Mouse (Mus musculus): Measurements from ENCODE around the gene Pepd. TPM values are rescaled to one million over a fixed set of nuclear protein-coding genes. Genes with fewer than 3 reads are reported as not detected.
A peak's percentile ranks its signal among the peaks of the same experiment; 100 is the strongest.

The Pepd gene
- polyA plus RNA-seq, 1 experiment from 2014 or later: 76.1 TPM

GRCm38 (mm10) chr7:34991731-34992246 is 79.6 kb downstream of the Pepd start:
- H3K9me3 ChIP-seq: no peaks in the 10 kb centered on the region
- DNase-seq (ENCODE audit: low spot score): no peak
- H3K4me1 ChIP-seq (replicated peaks): peaks cover 18% of the 10 kb centered on the region
- peaks cover 6% of the 10 kb centered on the region for H3K36me3 ChIP-seq
- no peaks in the 10 kb centered on the region for H3K27me3 ChIP-seq (ENCODE audit: insufficient read depth, poor library complexity, severe bottlenecking)
- 91% methylated on average over 6 of the region's 6 CpGs for WGBS
- H3K27ac ChIP-seq: peak overlapping the region; percentile 50; the same call in 1 of the 2 replicates
- no peak overlapping the region for H3K4me3 ChIP-seq

GRCm38 (mm10) chr7:34992766-34993165 is 80.6 kb downstream of the Pepd start:
- Histone ChIP-seq H3K9me3 (no peaks in the 10 kb centered on the region), H3K27me3 (ENCODE audit: insufficient read depth, poor library complexity, severe bottlenecking) (no peaks in the 10 kb centered on the region), H3K36me3 (peaks cover 6% of the 10 kb centered on the region), H3K4me1 (replicated peaks) (peaks cover 21% of the 10 kb centered on the region), H3K4me3 (no peak overlapping the region), H3K27ac (no peak overlapping the region)
- DNase-seq (ENCODE audit: low spot score): no peak
- 91% methylated on average over 3 of the region's 3 CpGs for WGBS

GRCm38 (mm10) chr7:34995872-34996662 is 83.9 kb downstream of the Pepd start:
- Histone ChIP-seq H3K27ac (peak overlapping the region; percentile 1; the same call in 1 of the 2 replicates), H3K4me3 (no peak overlapping the region), H3K27me3 (ENCODE audit: insufficient read depth, poor library complexity, severe bottlenecking) (no peaks in the 10 kb centered on the region), H3K4me1 (replicated peaks) (peaks cover 38% of the 10 kb centered on the region), H3K36me3 (no peaks in the 10 kb centered on the region), H3K9me3 (no peaks in the 10 kb centered on the region)
- WGBS: 82% methylated on average over 7 of the region's 7 CpGs
- DNase-seq (ENCODE audit: low spot score): no peak

DNA sequence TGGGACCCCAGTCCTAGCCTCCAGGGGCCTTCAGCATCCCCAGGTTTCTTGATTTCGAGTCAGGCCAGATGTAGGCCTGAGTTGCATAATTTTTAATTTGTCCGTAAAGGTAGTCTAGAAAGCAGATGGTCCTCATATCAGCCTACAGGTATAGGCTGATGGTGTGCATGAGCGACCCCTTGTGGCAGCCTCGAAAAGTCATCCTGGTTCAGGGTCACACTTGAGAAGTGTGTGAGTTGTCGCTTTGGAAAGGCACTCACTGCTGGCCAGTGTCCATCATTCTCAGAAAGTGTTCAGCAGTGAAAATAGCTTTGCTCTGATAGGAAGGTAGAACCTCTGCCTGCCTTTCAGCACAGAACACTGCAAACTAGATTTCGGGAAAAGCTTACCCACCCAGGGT is 88.7 kb downstream of the Pepd start:
- no peaks in the 10 kb centered on the region for H3K36me3 ChIP-seq
- H3K9me3 ChIP-seq: no peaks in the 10 kb centered on the region
- H3K4me1 ChIP-seq (replicated peaks): peaks cover 52% of the 10 kb centered on the region
- no peaks in the 10 kb centered on the region for H3K27me3 ChIP-seq (ENCODE audit: insufficient read depth, poor library complexity, severe bottlenecking)
- WGBS: 41% methylated on average over 6 of the region's 6 CpGs
- H3K27ac ChIP-seq: no peak overlapping the region
- H3K4me3 ChIP-seq: no peak overlapping the region
- DNase-seq (ENCODE audit: low spot score): peak; percentile 53

- H3K27ac ChIP-seq: peak overlapping the region; percentile 46; the same call in 1 of the 2 replicates
- peaks cover 32% of the 10 kb centered on the region for H3K4me1 ChIP-seq (replicated peaks)
- WGBS: 85% methylated on average over 7 of the region's 7 CpGs
- no peak for DNase-seq (ENCODE audit: low spot score)
- no peaks in the 10 kb centered on the region for H3K9me3 ChIP-seq
- no peaks in the 10 kb centered on the region for H3K36me3 ChIP-seq
- no peaks in the 10 kb centered on the region for H3K27me3 ChIP-seq (ENCODE audit: insufficient read depth, poor library complexity, severe bottlenecking)
- no peak overlapping the region for H3K4me3 ChIP-seq
These were observed 91.1 kb downstream of the Pepd start for GRCm38 (mm10) chr7:35003171-35003737.

DNA sequence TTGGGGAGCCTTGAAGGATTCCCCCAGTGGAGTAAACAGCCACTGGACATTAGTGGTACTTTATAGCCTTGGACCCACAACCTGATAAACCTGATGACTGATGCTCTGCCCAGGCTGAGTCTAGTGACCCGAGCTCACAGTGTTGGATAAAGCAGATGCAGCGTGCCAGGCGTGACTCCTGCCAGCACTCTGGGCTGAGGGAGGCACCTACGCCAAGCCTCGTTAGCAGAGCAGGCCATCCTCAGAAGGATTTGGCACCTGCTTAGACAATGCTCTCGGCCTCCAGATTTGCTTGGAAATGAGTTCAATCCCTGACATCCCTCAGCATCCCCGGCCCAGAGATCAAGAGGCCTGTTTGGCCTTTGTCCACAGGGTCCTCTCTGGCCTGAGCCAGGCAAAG is 94.5 kb downstream of the Pepd start:
- no peaks in the 10 kb centered on the region for H3K36me3 ChIP-seq
- DNase-seq (ENCODE audit: low spot score): no peak
- peaks cover 26% of the 10 kb centered on the region for H3K4me1 ChIP-seq (replicated peaks)
- no peak overlapping the region for H3K27ac ChIP-seq
- H3K27me3 ChIP-seq (ENCODE audit: insufficient read depth, poor library complexity, severe bottlenecking): no peaks in the 10 kb centered on the region
- no peaks in the 10 kb centered on the region for H3K9me3 ChIP-seq
- WGBS: 91% methylated on average over 7 of the region's 7 CpGs
- no peak overlapping the region for H3K4me3 ChIP-seq

DNA sequence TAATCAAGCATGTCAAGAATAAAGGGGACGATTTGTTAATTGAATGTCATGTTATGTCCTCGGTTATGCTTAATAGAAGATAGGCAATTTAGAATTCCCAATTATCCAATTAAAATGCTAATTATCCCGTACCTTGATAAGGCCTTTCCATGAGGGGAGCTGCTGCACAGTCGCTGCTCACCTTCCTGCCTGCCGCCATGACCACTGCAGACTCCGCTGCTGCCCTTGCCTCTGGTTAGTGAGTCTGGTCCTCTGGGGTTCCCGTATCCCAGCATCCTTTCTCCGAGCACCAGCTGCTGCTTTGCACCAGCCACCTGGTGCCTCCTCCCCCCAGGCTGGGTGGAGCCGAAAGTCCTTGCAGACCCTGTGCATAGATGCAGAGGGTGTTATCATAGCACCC is 101.0 kb downstream of the Pepd start:
- no peak for DNase-seq (ENCODE audit: low spot score)
- 0 out of 2 replicates have a peak, but pooled peaks cover 10% of the 10 kb centered on the region for H3K4me1 ChIP-seq (replicated peaks)
- no peaks in the 10 kb centered on the region for H3K9me3 ChIP-seq
- no peaks in the 10 kb centered on the region for H3K36me3 ChIP-seq
- 73% methylated on average over 9 of the region's 9 CpGs for WGBS
- H3K27me3 ChIP-seq (ENCODE audit: insufficient read depth, poor library complexity, severe bottlenecking): no peaks in the 10 kb centered on the region
- H3K4me3 ChIP-seq: no peak overlapping the region
- 0 out of 2 replicates have a peak overlapping the region, but pooled peaks have one; percentile 16 for H3K27ac ChIP-seq

DNA sequence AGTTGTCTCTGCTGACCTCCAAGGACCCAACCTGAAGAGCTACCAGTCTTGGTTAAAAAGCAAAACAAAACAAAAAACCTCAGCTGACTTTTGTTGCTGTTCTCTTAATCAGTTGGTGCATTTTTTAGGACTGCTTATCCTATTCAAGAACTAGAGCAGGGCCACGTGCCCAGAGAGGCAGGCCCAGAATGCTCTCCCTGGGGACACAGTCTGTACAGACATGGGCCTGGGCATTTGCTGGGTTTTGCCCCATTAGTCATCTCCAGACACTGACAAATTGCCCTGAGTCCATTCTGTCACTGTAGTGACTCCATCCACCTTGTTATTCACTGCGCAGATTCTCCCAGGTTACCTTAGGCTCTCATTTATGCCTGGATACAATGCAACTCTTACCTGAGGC is 103.1 kb downstream of the Pepd start:
- DNase-seq (ENCODE audit: low spot score): no peak
- Histone ChIP-seq H3K27ac (no peak overlapping the region), H3K36me3 (no peaks in the 10 kb centered on the region), H3K4me1 (replicated peaks) (0 out of 2 replicates have a peak, but pooled peaks cover 10% of the 10 kb centered on the region), H3K4me3 (no peak overlapping the region), H3K9me3 (no peaks in the 10 kb centered on the region), H3K27me3 (ENCODE audit: insufficient read depth, poor library complexity, severe bottlenecking) (no peaks in the 10 kb centered on the region)
- WGBS: 76% methylated on average over 2 of the region's 2 CpGs

DNA sequence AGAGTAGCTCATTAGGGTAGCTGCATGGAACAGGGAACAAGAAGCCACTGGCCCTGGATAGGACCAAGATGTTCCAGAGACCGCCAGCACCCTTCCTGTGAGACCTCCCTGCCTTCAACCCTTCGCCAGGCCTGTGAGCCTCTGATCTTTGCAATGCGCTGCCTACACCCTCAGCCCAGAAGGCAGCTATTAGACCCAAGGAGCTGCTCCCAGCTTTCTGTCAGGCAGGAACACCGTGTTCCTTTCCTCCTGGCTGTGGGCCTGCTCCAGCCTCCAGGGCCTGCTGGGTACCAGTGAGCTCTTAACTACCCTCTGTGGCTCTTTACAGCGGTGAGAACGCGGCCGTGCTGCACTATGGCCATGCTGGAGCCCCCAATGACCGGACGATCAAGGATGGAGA is 109.2 kb downstream of the Pepd start:
- Histone ChIP-seq H3K4me3 (no peak overlapping the region), H3K4me1 (replicated peaks) (0 out of 2 replicates have a peak, but pooled peaks cover 3% of the 10 kb centered on the region), H3K9me3 (no peaks in the 10 kb centered on the region), H3K36me3 (peaks cover 5% of the 10 kb centered on the region; the same call in 1 of the 2 replicates), H3K27me3 (ENCODE audit: insufficient read depth, poor library complexity, severe bottlenecking) (no peaks in the 10 kb centered on the region), H3K27ac (no peak overlapping the region)
- 88% methylated on average over 10 of the region's 10 CpGs for WGBS
- DNase-seq (ENCODE audit: low spot score): no peak

DNA sequence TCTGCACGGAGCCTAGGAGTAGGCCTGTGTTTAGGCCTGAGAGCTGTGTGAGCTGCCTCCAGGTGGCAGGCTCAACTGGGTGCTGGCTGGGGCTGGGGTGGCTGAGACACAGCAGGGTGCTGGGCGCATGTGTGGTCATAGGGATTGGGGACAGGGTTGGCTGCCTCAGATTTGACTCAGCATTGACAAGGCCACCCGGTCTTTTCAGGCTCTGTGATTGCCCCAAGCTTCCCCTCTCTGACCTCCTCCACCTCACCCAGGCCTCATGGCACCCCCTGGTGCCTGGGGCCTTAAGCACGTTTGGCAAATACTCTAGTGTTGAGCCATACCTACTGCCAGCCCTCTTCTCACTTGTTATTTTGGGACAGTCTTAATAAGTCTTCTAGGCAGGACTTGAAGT is 111.1 kb downstream of the Pepd start:
- Histone ChIP-seq H3K36me3 (peaks cover 5% of the 10 kb centered on the region), H3K27me3 (ENCODE audit: insufficient read depth, poor library complexity, severe bottlenecking) (no peaks in the 10 kb centered on the region), H3K27ac (no peak overlapping the region), H3K4me3 (no peak overlapping the region), H3K9me3 (no peaks in the 10 kb centered on the region), H3K4me1 (replicated peaks) (0 out of 2 replicates have a peak, but pooled peaks cover 7% of the 10 kb centered on the region)
- 75% methylated on average over 4 of the region's 4 CpGs for WGBS
- no peak for DNase-seq (ENCODE audit: low spot score)

DNA sequence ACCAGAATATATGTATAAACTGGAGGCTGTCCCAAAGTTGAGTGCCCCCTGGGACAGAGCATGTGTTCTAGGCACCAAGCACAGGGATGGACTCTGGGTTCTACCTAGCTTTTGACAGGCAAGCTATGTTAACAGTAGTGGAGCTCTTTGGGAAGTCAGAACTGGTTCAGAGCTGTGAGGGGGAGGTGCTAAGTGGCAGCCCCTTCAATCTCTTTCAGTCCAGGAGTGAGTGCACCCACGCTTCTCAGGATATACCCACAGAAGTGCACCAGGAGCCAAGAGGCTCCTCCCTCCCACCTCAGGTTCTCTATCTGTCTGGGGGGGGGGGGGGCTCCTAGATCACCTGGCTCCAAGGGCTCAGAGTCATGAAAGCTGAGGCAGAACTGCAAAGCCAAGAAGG is 112.2 kb downstream of the Pepd start:
- no peak overlapping the region for H3K4me3 ChIP-seq
- H3K36me3 ChIP-seq: peaks cover 9% of the 10 kb centered on the region
- WGBS: 78% methylated on average over 1 of the region's 1 CpGs
- H3K27me3 ChIP-seq (ENCODE audit: insufficient read depth, poor library complexity, severe bottlenecking): no peaks in the 10 kb centered on the region
- no peaks in the 10 kb centered on the region for H3K9me3 ChIP-seq
- H3K27ac ChIP-seq: no peak overlapping the region
- no peak for DNase-seq (ENCODE audit: low spot score)
- H3K4me1 ChIP-seq (replicated peaks): 0 out of 2 replicates have a peak, but pooled peaks cover 7% of the 10 kb centered on the region

- Histone ChIP-seq H3K27ac (no peak overlapping the region), H3K4me3 (no peak overlapping the region), H3K9me3 (no peaks in the 10 kb centered on the region), H3K36me3 (peaks cover 9% of the 10 kb centered on the region), H3K4me1 (replicated peaks) (0 out of 2 replicates have a peak, but pooled peaks cover 7% of the 10 kb centered on the region), H3K27me3 (ENCODE audit: insufficient read depth, poor library complexity, severe bottlenecking) (no peaks in the 10 kb centered on the region)
- DNase-seq (ENCODE audit: low spot score): peak; percentile 74
- 47% methylated on average over 5 of the region's 5 CpGs for WGBS
These were observed 113.5 kb downstream of the Pepd start for GRCm38 (mm10) chr7:35025409-35026275.
